Mouse (Mus musculus) embryonic fibroblast, embryonic 13.5 days (primary cell): ENCODE measurements around the gene Dcp1a. TPM values are rescaled to one million over a fixed set of nuclear protein-coding genes. Genes with fewer than 3 reads are reported as not detected.
A peak's percentile ranks its signal among the peaks of the same experiment; 100 is the strongest.

Experiments
- H3K27ac ChIP-seq: 2 replicates; pipeline ENCODE4 v1.5.1; 2012; ENCODE audit warnings: low read length, control low read depth, inconsistent platforms; ENCODE audit not compliant: insufficient read depth
- H3K4me1 ChIP-seq: 2 replicates; pipeline ENCODE4 v1.6.1; 2011; ENCODE audit warnings: low read length; ENCODE audit not compliant: control insufficient read depth, insufficient read depth
- H3K4me3 ChIP-seq: 2 replicates; pipeline ENCODE4 v1.5.1; 2011; ENCODE audit warnings: mild to moderate bottlenecking, control low read depth, low read length; ENCODE audit not compliant: insufficient read depth
- CTCF ChIP-seq: IDR thresholded peaks from 2 replicates; pipeline ENCODE4 v1.5.1; 2011; ENCODE audit warnings: mild to moderate bottlenecking, control low read depth, low read length, moderate library complexity, borderline replicate concordance; ENCODE audit not compliant: insufficient read depth
- POLR2A ChIP-seq: IDR thresholded peaks from 2 replicates; pipeline ENCODE4 v1.6.1; 2011; ENCODE audit warnings: low read depth, mild to moderate bottlenecking, control low read depth, low read length, moderate library complexity
- polyA plus RNA-seq: library from polyadenylated mRNA; stranded (reverse); fragments of >200 nt; gene quantifications from 2 replicates; pipeline ENCODE4 v1.2.4, GENCODE M21; 2011; ENCODE audit warnings: low read depth; ENCODE audit not compliant: missing spikeins, insufficient read length

The Dcp1a gene
- polyA plus RNA-seq, 1 experiment = 26.0 TPM

DNA sequence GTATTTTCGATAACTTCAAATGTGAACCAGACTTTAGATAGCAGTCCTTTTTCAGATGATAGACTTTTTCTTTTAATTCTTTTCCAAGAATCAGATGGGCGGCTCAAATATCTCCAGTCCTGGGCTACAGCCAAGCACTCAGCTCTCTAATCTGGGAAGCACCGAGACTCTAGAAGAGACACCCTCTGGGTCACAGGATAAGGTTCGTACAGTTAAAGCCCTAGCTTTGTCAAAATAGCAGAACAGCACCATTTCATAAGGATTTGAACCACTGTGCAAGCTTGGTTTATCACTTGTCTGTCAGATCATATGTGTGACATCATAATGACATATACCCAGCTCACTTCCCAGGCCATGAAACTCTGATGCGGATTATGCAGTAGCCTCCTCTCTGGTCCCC lies 33.6 kb downstream of the Dcp1a start:
- Histone ChIP-seq H3K27ac (no peak overlapping the region), H3K4me1 (no peaks in the 10 kb centered on the region), H3K4me3 (no peak overlapping the region)
- TF ChIP-seq POLR2A = no peak
- TF ChIP-seq CTCF = no peak

DNA sequence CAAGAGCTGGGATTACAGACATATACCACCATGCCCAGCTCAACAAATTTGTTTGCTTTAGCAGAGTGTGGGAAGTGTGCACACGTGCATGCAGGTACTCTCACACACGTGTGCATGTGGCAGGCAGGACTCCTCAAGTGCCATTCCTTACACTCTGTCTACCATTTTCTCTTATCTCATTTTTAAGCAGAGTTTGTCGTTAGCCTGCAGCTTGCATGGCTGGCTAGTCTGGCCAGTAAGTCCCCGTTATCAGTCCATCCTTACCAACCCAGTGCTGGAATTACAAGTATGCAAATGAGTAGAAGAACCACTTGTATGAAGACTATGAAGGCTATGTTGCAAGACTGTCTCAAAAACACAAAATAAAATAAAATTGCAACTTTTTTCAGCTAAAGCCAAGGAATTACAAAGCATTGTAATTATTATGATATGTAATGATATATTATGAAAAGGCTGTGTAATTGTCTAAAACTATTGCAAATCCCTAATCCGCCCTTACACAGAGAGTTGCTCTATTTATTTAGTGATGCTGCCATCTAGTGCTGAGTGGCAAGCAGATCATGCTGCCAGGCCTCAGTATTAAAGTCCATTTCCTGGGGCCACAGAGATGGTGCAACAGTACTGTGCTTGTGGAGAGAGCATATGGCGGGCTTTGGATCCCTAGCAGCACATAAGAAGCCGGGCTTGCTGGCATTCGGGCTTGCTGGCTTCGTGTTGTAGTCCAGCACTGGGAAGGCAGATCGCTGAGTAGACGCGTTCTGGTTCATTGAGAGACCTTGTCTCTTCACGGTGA lies 36.8 kb downstream of the Dcp1a start:
- Histone ChIP-seq H3K4me3 (no peak overlapping the region), H3K27ac (no peak overlapping the region), H3K4me1 (no peaks in the 10 kb centered on the region)
- TF ChIP-seq CTCF (peak; percentile 37; the same call in 1 of the 2 replicates), POLR2A (no peak)

DNA sequence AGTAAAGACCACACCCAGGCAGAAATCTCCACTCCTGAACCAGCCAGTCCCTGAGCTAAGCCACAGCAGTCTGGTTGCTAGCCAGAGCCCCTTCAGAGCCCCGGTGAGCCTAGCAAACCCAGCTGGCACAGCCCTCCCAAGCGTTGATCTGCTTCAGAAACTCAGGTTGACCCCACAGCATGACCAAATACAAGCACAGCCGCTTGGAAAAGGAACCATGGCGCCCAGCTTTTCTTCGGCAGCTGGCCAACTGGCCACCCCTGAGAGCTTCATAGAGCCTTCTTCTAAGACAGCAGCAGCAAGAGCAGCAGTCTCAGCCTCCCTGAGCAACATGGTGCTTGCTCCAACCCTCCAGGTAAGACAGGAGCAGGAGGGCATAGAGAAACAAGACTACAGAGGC lies 40.0 kb downstream of the Dcp1a start:
- no peaks in the 10 kb centered on the region for H3K4me1 ChIP-seq
- no peak overlapping the region for H3K4me3 ChIP-seq
- TF ChIP-seq POLR2A = no peak
- TF ChIP-seq CTCF = no peak

DNA sequence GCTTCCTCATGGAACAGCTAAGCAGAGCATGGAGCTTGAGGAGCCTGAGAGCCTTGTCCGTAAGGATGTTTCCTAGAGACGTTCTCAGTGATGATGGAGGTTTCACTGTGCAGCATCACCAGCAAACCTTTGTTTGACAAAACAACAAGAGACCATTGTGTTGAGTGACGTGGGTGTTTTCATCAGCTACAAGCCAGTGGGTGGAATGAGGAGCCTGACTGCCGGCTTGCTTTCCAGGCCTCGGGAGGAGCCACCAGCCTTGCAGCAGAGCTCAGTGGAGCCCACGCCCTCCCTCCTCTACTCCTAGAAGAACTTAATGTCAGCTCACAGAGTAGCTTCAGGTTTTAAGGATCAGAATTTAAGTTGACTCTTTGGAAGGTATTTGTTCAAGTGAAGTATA lies 44.0 kb downstream of the Dcp1a start:
- Histone ChIP-seq H3K27ac (no peak overlapping the region), H3K4me1 (no peaks in the 10 kb centered on the region), H3K4me3 (no peak overlapping the region)
- no peak for TF ChIP-seq CTCF
- TF ChIP-seq POLR2A = no peak

More for the DNA sequence above, 40.0 kb downstream of the Dcp1a start:
- no peak overlapping the region for H3K27ac ChIP-seq

DNA sequence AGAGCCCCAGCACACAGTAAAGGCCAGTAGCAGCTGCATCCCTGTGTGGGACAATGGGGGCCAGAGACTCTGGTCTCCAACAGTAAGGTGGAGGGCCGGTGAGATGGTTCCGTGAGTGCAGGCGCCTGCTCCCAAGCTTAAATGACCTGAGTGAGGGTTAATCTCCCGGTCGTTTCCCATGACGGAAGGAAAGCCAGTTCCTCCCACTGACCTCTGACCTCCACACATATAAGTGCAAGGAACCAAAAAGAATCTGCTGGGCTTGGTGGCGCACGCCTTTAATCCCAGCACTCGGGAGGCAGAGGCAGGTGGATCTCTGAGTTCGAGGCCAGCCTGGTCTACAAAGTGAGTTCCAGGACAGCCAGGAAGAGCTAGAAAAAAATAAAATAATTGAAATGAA lies 49.1 kb downstream of the Dcp1a start:
- Histone ChIP-seq H3K27ac (no peak overlapping the region), H3K4me3 (no peak overlapping the region), H3K4me1 (peaks cover 4% of the 10 kb centered on the region; the same call in 1 of the 2 replicates)
- no peak for TF ChIP-seq CTCF
- TF ChIP-seq POLR2A = no peak

DNA sequence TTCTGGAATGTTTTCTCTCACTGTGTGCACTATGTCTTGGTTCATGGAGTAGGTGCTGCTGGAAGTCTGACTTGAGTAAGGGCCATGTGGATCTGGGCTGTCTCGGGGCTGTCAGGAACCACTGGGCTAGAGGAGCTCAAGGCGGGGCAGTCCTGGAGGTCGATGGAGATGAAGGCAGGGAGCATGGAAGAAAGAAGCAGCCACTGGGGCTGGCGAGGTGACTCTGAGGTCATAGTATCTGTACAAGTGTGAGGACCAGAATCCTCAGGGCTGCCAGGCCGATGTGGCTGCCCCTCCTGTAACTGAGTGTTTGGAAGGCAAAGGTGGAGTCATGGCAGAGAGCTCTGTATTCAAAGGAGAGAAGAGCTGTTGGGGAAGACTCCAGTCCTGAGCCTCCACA lies 49.6 kb downstream of the Dcp1a start:
- Histone ChIP-seq H3K27ac (no peak overlapping the region), H3K4me3 (no peak overlapping the region), H3K4me1 (peaks cover 4% of the 10 kb centered on the region; the same call in 1 of the 2 replicates)
- TF ChIP-seq CTCF (no peak), POLR2A (no peak)

DNA sequence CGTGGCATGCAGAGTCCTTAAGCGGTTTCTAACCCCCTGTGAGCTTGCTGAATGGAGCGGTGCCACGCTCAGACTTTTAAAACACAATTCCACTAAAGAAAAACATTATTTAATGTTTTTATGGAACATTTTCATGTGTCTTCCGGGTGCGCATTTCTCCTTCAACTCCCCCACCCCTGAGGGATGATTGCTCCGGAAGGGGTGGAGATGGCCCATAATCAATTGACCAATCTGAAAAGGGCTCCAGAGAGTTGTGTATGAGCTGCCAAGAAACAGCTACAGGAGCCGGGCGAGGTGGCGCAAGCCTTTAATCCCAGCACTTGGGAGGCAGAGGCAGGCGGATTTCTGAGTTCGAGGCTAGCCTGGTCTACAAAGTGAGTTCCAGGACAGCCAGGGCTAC lies 50.1 kb downstream of the Dcp1a start:
- H3K4me1 ChIP-seq = peaks cover 7% of the 10 kb centered on the region; the same call in 1 of the 2 replicates
- no peak overlapping the region for H3K4me3 ChIP-seq
- no peak overlapping the region for H3K27ac ChIP-seq
- no peak for TF ChIP-seq POLR2A
- no peak for TF ChIP-seq CTCF

DNA sequence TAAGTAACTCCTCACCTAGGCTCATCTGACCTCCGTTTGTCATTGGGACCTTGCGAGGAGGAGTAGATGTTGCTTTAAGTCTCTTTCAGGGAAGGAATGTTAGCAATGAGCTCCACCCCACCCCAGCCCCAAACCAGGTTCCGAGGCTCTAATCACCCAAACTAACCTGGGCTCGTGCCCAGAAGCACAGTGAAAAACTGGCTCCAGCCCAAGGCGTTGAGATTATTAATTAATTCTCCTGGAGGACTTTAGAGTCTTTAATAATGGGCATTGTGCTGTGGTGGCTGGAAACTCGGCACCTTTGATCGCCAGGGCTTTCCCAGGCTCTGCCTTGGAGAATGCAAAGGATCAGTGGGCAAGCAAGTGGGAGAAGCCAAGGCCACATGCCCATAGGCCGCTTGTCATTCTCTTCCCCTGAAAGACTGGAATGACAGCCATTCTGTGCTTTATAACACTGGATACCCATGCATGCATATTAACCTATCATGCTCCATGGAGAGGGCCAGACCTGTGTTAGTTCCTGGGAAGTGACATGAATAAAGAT lies 51.5 kb downstream of the Dcp1a start:
- TF ChIP-seq CTCF (no peak), POLR2A (no peak)
- H3K27ac ChIP-seq = no peak overlapping the region

DNA sequence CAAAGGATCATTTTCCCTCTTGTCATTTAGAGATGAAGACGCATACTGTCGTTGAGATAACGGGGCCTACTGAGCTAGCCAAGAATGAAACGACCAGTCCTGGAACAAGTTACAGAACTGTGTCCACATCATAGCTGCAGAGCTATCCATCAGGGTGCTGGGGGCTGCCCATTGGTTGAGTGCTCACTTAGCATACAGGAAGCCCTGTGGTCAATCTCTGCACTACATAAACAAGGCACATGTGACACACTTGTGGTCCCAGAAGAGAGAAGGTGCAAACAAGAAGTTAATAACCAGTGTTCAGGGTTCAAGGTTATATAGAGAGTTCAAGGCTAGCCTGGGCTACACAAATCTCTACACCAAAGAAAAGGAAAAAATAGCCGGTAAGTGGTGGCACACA lies 52.1 kb downstream of the Dcp1a start:
- Histone ChIP-seq H3K4me3 (no peak overlapping the region), H3K4me1 (peaks cover 7% of the 10 kb centered on the region; the same call in 1 of the 2 replicates), H3K27ac (no peak overlapping the region)
- TF ChIP-seq CTCF = no peak
- TF ChIP-seq POLR2A = no peak

More for the DNA sequence above, 51.5 kb downstream of the Dcp1a start:
- Histone ChIP-seq H3K4me3 (no peak overlapping the region), H3K4me1 (peaks cover 7% of the 10 kb centered on the region; the same call in 1 of the 2 replicates)

DNA sequence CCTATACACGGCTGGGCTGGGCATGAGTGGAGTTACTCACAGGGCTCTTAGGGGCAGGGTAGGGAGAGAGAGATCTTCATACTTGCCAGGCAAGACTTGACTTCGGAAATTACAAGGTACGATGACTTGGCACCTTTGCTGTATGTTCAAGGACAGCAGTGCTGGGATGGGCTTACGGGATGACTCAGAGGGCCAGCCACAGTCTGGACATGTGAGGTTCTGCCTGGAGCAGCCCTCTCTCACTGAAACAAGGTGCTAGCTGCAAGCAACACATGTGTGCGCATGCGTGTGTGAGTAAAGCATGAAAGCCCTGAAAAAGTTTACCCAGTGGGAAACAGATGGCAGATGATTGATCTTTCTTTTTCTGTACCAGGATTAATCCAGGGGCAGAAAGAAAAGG lies 52.6 kb downstream of the Dcp1a start:
- Histone ChIP-seq H3K27ac (no peak overlapping the region), H3K4me3 (no peak overlapping the region), H3K4me1 (peaks cover 7% of the 10 kb centered on the region; the same call in 1 of the 2 replicates)
- TF ChIP-seq POLR2A (no peak), CTCF (no peak)
